Mouse (Mus musculus) heart, postnatal 25 days (tissue): Measurements from ENCODE around the gene Hmx1. TPM values are rescaled to one million over a fixed set of nuclear protein-coding genes. Genes with fewer than 3 reads are reported as not detected.

Experiments
- DNase-seq: peaks from one replicate; pipeline ENCODE4 v3.0.0; 2022; ENCODE audit warnings: low spot score
- intact Hi-C: fragments of 180-260 bp; cut with DNase I; formaldehyde crosslinking; loops from one replicate; pipeline ENCODE4 v1.15.1; 2025
- total RNA-seq, 2 experiments: library from RNA; stranded (reverse); gene quantifications; 2 replicates each; pipeline ENCODE4 v1.2.3; 2021

Hmx1 gene
- not detected for total RNA-seq

DNA sequence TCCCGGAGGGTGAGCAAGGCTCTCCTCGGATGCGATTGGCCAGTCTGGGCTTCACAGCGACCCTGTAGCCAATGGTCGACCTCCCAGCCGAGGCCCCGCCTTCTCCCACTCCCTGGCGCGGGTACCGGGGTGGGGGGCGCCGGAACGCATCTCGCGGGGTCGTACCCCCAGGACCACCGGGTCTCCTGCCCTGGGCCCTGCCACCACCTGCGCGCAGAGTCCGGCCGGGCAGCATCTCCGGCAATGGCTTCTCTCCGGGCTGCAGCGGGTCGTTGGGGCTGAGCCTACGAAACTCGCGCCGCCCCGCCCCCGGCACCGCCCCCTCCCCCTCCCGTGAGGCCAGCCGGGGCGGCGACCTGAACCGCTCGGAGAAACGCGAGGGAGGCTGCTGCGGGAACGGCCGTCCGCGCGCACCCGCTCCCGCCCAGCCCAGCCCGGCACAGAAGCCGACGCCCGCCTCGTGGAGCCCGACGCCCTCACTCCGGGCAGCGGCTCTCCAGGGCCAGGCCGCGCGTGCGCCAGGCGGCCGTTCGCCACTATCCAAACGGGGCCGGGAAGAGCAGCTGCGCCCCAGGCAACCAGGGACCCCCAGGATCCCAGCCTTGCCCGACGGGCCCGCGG, at the start of gene Hmx1:
Hmx1 (plus strand) TSS at position 618 of the 621 bp plus-strand sequence.
- DNase-seq = no peak
- intact Hi-C loops = no loop called here

DNA sequence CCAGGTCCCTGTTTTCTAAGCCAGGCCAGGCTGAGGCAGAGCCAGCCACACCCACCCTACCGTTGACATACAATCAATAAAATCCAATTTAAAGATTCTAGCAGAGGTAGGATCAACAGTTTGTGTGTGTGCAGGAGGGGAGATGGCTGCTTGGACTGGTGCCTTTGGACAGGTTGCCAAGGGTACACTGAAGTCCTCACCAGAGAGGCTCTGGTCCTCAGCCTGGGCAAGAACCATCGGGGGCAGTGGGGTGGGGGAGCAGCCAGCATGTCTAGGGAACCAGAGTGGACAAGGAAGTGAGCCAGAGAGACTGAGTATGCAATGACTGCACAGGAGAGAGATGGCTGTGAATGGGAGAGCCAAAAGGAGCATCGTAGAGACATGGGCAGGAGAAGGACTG, 43.8 kb upstream of the Hmx1 start:
- no peak for DNase-seq
- intact Hi-C loops = loop anchor here (10.0 kb wide), 1 partner anchor 100 kb away; no protein-coding TSS in a partner anchor

DNA sequence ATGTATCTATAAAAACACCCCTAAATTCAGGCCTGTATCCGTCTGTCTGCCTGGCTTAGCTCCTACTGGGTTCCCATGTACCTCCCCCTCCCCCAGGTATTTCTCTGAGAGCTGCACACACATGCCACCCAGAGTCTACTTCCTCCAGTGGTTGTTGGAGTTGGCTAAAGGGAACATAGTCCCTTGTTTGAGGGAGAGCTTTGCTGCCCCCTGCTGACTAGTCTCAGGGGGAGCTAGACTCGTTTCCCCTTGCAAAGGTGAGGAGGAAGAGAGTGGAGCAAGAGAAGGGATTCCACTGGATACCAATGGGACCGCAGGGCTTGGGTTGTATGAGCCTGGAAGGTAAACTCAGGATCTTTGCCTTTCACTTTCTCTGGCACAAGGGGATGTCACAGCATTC, 40.1 kb upstream of the Hmx1 start:
- DNase-seq = no peak
- intact Hi-C loops = loop anchor here (1.0 to 10.0 kb wide), 2 partner anchors 104 to 171 kb away; no protein-coding TSS in a partner anchor

DNA sequence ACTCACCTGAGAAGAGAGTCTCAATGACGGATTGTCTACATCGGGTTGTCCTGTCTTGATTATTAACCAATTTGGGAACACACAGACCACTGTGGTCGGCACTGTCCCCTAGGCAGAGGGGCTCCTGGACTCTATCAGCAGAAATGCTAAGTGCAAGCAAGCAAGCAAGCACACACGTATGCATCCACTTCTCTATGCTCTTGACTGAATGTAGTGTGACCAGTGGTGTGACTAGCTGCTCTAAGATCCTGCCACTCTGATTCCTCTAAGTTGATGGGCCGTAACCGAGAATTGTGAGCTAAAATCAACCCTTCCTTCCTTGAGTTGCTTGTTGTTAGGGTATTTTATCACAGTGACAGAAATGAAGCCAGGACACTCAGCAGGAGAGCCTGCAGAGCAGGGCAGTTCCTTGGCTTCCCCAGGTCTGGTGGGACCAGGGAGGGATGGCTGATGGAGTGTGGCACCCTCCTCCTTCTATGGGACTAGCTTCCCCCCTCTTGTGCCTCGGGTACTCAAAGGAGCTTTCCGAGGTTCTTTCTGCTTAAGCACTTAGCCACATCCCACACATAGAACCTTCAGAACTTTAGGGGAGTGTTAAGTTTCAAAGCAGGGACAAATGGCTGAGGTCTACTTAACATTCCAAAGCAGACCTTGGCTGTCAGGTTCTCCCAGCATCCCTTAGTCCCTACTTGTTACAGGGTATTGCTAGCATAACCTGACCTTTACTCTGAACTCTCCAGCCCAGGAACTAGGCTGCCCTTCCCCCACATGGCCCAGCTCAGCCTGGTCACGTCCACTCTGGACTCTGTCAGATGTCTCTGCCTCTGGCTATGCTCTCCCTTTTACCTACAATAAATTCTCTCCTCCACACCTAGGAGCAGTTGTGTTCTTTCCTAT, 31.1 kb upstream of the Hmx1 start:
- intact Hi-C loops = no loop called here
- DNase-seq = no peak

DNA sequence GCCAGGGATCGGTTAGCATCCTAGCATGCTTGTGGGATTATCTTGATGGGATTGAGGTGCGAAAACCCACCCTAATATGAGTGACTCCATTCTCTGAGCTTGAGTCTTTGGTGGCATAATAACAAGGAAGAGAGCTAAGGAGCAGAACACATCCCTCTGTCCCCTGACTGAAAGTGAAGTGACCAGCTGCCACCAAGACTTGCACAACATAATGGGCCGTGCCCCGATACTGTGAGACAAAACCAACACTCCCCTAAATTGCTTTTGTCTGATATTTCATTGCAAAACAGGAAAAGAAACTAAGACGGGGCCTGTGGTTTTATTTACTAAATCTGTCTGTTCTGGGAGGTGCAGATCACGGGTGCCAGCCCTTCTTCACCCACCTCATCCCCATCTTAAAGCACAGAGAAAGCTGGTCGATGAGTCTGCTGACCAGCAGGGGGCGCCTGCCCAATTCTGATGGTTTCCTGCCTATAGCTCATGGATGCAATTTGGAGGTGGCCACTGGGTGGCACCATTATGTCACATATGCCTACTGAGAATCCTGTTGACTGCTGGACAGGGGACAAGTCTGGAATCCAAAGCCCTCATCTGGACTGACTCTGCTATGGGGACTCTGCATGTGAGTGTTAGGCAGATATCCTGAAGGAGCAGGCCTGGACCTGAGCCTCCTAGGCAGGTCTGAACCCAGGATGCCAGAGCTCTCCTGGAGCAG, 27.2 kb upstream of the Hmx1 start:
- DNase-seq = peak; percentile 66
- intact Hi-C loops = loop anchor here (1.0 kb wide), 1 partner anchor 149 kb away; no protein-coding TSS in a partner anchor

DNA sequence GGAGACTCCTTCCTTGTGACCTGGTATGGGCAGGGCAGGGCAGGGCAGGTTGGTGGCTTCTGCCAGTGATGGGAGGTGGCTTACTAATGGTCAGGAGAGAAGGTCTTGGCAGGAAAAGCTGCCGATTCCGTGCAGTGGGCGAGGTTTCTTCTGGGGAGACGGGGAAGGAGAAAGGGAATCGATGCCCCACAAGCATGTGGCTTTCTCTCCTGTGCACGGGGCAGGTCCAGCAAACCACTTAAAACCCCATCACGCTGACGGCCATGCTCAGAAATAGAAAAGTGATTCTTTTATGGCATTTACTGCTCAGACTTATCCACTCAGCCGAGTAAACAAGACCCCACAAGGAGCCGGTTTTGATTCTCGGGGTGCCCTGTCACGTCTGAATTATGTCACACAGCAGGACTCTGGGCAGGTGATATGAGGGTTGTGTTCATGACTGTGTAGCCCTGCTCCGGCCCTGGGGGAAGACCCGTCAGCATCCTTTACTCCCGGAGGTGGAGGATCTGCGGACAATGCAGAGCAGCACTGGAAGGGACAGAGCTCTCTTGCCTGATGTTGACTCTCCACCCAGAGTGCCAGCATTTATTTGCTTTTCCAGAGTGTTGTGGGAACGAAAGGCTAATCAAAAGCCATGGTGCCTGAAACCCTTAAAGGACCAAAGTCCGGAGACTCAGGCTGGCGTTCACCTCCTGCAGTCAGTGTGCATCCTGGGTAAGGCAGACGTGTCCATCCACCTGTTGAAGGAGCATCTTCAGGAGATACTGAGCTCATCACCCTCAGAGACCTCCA, 22.5 kb upstream of the Hmx1 start:
- intact Hi-C loops = no loop called here

DNA sequence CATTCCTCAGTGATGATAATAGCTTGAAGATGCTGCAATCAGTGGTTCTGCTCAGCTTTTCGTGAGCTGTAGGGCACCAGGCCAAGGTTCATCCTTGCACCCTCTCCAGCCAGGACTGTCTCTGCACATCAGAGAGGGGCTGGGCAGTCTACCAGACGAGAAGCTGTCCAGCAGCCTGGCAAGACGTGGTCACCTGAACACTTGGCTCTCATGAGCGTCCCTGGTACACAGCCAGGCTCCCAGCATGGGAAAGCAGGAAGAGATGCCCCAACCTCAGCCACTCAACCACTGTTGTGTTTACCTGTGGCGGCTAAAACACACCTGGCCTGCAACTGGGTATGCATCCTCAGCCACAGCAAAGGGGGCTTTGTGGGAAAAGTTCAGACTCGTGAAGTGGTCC, 20.0 kb upstream of the Hmx1 start:
- no peak for DNase-seq
- intact Hi-C loops = no loop called here

More for the DNA sequence above, 22.5 kb upstream of the Hmx1 start:
- DNase-seq = no peak

DNA sequence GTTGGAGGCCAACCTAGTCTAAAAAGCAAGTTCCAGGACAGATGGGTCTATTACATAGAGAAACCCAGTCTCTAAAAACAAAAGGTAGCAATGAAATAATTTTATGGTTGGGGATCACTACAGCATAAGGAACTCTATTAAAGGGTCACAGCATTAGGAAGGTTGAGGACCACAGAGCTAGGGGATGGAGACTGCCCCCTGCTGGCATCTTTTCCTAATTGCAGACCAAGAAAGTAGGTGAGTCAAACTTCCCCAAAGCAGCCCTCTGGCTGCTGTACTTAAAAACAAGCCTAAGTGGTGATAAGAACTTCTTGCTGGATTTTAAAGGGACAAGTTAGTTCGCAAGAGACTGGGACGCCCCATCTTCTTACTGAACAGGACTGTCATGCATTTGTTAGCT, 9.8 kb upstream of the Hmx1 start:
- intact Hi-C loops = loop anchor here (1.0 kb wide), 1 partner anchor 132 kb away; no protein-coding TSS in a partner anchor

DNA sequence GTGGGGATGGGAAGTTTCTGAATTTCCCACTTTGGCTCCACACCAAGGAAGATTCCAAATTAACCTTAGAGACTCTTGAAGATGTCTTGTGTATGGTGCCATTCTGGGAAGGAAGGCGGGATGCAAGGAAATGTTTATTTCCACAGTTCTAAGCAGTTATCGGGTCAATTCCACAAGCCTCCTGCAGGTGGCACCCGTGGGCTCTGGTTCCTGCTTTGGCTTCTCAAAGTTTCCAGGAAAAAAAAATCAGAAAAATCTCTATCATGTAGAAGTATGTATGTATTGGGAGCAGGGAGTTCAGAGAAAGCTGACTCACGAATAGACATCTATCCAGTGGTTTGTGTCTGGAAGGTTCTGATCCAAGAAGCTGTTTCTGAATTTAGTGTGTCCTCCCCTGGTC, 9.1 kb upstream of the Hmx1 start:
- DNase-seq = no peak
- intact Hi-C loops = loop anchor here (1.0 kb wide), 1 partner anchor 131 kb away; no protein-coding TSS in a partner anchor

More for the DNA sequence above, 9.8 kb upstream of the Hmx1 start:
- no peak for DNase-seq

DNA sequence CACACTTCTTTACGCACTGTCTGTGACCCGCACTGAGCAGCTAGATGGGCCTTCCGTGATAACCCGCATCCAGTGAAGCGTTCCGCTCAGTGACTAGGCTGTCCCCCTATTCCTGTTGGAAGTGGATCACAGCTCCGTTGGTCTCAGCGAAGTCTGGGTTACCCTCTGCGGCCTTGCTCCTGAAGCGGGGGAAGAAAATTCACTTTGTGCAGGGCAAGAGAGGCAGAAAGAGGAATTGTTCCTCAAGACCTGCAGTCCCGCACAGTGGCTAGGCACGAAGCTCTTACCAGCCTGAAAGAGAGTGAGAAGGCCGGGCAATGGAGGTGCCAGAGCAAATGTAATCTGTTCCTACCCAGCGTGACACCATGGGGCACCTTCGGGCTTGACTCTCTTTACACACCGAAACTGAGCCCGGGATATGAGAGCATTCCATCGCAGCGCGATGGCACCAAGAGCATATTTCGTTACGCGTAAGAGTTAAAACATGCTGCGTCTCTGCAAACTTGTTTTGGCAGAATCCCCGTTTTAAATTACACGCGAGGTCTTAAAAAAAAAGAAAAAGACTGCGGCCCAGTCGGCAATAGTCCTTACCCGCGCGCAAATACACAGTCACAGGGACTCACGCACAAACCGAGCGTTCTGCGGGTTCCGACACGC, 946 bp upstream of the Hmx1 start:
- no peak for DNase-seq
- intact Hi-C loops = no loop called here

DNA sequence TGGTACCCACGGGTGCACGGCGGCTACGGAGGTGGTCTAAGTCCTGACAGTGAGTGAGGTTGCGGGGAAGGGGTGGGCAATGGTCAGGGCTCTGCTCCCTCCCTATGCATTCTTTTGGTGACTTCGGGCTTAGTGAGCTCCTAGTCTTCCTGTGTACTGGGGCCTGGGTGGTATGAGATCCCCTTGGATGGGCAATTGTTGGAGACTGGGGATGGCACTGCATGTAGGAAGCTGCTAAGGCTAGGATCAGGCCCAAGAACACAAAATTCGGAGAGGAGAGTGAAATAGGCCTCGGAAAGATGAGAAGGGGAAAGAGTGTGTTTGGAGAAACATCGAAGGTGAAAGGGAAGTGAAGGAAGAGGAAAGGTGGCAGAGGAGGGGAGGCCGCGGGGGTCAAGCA, 533 bp downstream of the Hmx1 start:
- intact Hi-C loops = no loop called here
- DNase-seq = no peak

DNA sequence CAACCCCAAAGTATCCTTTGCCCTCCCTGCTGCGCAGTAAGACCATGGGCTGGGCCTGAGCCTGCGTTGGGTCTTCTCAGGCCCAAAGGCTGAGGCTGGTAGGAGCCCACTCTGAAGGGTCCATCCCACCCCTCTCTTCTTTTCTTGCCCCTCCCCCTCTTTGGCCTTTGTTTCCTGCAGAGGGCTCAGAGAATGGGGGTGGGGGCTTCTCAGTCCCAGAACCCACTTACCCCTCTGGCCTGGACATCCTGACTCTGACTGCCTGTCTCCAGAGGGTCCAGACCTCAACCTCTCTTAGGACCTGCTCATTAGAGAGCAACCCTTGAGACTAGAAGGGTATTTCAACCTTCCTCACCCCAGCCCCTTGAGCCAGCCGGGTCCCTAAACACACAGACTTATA, 1.0 kb downstream of the Hmx1 start:
- intact Hi-C loops = no loop called here
- no peak for DNase-seq

DNA sequence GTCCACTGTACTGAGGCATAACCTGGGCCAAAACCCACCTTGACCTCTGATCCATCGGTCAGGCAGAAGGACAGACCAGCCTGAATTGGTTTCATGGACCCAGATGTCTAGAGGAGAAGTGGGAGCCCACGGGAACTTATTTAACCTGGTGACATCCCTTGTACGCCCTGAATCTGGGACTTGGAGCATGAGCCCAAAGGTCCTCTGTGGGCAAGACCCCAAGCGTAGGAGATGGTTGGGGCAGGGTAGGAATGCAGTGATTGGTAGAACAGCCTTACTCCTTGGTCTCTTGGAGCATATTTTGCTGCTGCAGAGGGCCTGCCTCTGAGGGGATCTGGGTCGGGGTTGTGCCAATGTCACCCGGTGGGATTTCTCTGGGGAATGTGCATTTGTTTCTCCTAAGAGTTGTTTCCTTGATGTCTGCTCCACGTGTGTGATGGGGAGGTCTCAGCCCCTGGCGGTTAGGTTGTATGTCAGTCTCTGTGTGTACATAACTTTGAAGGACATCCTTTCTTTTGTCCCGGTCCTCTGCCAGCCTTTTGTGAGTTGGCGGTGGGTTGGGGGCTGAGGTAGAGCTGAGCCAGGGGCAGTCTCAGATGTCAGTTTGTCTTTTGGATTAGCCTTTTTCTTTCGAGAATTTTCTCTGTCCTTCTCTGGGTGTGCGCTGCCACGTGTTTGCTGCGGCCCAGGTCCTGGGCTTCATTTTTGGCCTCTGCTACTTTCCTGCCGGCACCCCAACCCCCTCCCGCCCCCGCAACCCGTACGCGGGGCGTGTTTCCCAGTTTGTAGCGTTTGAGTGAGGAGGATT, 2.1 kb downstream of the Hmx1 start:
- intact Hi-C loops = no loop called here
- no peak for DNase-seq

DNA sequence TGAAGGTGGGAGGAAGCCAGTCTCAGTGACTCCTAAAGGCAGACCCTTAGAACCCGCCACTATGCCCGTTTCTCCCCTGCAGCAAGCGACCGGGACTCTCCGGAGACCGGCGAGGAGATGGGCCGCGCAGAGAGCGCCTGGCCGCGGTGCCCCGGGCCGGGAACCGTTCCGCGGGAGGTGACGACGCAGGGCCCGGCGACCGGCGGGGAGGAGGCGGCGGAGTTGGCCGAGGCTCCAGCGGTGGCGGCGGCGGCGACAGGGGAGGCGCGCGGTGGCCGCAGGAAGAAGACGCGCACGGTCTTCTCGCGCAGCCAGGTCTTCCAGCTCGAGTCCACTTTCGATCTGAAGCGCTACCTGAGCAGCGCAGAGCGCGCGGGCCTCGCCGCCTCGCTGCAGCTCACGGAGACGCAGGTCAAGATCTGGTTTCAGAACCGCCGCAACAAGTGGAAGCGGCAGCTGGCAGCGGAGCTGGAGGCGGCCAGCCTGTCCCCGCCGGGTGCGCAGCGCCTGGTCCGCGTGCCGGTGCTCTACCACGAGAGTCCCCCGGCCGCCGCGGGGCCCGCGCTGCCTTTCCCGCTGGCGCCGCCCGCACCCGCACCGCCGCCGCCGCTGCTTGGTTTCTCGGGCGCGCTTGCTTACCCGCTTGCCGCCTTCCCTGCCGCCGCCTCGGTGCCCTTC, 2.9 kb downstream of the Hmx1 start:
- intact Hi-C loops = no loop called here
- DNase-seq = no peak

DNA sequence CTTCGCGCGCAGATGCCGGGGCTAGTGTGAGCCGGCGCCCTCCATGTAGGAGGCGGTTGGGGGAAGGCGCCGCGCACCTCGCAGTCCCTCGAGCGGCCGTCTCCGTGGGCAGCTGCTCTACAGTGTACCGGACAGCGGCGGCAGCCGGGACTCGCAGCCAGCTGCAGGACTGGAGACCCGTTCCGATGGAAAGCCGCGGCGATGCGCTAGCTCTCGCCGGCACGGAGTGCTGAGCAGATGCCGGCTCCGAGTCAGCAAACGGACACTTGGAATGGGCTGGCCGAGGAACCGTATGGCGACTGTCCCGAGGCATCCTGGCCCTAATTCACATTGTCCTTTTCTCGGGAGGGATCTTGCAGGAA, 3.4 kb downstream of the Hmx1 start:
- no peak for DNase-seq
- intact Hi-C loops = no loop called here

DNA sequence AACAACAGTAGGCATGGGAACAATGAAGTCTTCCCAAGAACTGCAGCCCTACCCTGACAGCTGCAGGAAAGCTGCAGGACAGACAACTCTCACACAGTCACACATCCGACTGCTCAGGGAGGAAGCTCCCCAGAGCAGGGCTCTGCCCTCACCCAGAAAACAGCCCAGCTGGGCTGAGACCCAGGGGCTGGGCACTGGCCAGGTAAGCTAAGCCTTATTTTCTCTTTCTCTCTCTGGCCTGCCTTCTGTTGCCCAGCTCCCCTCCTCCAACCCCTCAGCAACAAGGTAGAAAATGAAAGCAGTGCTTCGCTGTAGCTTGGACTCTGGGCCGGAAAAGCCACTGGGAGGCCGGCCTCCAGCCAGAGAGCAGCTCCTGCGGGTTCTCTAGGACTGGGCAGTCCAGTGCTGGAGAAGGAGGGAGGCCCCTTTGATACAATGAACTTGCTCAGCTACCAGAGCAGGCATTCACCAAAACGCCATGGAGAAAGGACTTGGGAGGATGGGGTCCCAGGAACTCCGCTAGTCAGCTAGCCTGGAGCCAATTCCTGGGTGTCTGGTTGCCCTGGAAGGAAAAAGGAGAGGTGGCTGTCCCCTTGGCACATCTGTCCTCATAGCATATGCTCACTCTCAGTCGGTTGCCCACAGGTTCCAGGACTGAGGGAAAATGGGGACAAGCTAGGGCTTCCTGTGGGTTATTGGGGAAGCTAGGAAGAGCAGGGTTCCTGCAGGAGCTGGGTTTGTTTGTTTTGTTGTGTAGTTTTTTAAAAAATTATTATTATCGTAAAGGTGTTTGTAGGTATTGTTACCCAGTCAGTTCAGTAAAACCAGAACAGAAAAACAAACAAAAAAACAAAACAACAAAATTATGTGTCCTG, 6.9 kb downstream of the Hmx1 start:
- no peak for DNase-seq
- intact Hi-C loops = no loop called here
